Mouse (Mus musculus) forelimb bud, embryonic 11.5 days (tissue): Measurements from ENCODE around the gene Ralgapa2.

Experiments used
- DNase-seq: peaks from one replicate; pipeline ENCODE4 v3.0.0-alpha.2; 2012; ENCODE audit warnings: low read depth, low spot score

The Ralgapa2 gene

GRCm38 (mm10) chr2:146259787-146260560 lies 252.2 kb downstream of the Ralgapa2 start:
- DNase-seq: no peak

DNA sequence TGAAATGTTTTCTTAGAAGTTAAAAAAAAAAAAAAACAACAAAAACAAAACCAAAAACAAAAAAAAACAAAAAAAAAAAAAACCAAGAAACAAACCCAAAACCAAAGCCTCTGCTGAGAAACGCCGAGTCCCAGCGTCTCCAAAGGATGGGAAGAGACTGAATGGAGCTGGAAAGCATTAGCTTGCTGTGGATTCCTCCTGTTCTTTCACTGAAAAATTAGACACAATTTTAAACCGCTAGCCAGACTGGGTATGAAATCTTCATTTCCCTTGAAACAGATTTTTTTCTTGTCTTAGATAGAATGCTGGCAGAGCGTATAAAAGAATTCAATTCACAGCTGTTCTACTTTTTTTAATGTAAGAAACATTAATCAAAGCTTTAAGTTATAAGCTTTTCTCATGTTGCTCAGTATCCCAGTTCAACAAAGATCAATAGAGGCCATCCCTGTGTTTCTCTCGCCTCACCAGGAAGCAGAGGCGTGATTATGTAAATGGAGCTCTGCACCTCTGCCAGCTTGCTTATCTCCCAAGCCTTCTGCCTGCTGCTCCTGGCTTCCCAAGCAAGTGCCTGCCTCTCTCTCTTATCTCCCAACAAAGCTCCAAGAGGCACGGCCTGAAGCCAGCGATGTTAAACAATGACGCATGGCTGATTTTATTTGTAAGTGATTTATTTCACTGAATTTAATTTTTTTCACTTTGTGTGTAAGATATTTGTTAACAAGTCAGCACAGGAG lies 253.2 kb downstream of the Ralgapa2 start:
- no peak for DNase-seq

DNA sequence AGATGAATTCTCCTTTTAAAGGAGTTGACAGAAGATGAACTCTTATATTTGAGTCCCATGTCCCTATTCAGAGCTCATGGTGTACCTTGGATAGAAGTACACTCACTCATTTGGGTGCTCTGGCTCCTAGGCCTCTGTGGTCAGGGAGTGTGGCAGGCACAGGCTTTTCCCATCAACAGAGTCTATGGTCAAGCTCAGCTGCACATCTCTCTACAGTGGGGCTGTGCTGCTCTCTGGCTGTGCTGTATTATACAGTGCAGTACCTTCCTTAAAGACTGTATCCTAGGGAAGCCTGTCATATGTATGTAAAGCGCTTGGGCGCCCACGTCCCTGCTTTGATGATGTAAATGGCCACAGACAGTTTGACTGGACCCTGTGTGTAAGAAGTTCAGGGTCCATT lies 254.5 kb downstream of the Ralgapa2 start:
- no peak for DNase-seq

DNA sequence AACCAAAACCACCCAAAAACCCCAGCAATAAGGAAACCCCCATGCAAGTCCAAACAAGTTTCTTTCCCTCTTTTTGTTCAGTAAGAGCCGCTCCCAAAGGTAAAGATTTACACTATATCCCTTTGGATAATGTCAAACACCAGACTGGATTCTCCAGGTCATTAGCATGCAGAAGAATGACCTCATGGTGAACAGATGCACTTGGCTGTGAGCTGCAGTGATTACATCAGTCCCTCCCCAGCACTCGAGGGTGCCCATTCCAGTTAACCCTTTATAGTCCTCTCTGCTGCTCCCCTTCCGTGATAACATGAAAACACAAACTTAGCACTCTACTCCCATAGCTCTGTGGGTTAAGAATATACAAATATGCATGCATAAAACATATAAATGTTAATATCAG lies 255.1 kb downstream of the Ralgapa2 start:
- DNase-seq: no peak

DNA sequence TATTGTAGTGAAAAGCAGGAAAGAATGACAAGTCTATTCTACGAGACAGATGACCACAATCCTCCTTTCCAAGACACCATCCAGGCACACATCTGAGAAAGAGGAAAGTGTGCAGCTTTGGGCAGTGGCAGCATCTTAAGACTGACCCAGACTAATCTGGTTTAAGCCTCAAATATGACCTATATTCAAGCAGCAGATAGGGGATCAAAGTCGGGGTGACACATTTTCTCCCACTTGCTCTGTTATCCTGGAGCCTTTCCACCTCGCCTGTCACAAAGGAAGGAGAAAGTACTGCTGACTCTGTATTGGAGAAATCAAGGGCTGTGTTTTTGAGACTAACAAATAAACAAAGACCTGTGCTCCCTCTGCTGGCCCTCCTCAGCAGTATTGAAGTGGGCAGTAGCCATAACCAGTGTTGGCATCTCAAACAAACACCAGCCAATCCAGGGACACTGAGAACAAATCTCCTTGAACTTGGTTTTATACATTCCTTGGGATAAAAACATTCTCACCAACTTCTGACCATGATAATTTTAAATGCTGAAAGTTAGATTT lies 255.7 kb downstream of the Ralgapa2 start:
- DNase-seq: no peak

DNA sequence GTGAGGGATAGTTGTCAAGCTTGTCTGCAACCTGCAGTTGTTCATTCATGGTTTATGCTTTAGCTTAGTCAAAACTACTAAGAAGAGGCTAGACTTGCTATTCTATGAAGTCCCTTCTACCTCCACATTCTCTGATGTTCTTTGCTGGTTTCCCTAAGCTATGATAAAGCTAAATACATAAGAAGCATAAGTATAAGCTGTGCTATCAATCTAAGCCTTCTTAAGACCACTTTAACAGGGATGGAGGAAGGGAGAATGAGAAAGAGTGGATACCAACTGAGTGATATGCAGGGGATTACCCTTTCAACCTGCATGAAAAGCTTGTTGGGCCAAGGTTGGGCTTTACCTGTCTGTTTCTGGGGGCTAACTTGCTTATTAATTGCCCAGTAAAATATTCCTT lies 256.5 kb downstream of the Ralgapa2 start:
- no peak for DNase-seq

- DNase-seq: no peak
Measured at GRCm38 (mm10) chr2:146254387-146254786, 257.8 kb downstream of the Ralgapa2 start.

DNA sequence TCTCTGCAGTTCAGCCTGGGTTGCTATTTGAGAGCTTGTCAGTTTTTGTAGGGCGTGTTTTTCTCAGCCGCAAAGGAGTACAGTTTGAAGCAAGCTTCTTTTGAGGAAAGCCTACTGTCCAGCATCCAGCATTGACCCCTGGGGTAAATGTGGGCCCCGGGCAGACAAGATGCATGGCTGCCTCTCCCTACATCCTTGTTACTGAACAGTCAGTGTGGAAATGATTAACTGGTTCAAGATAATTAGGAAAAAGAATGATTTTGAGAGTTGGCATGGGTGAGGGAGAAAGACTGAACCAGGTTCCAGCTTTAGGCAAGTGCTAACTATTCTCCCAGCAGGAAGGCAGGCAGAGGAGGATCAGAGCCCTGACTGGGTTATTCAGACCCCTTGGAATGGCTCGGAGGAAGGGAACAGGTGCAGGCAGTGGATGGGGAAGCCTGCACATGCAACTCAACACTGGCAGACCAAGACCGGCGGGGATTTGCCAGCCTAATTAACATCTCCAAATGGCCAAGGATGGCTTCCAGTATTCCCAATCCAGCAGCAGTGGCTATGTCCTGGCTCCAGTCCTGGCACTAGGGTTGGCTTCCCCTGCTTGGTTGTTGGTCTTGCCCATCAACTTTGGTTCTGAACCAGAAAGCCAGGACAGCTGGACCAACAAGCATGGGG lies 261.8 kb downstream of the Ralgapa2 start:
- DNase-seq: no peak

GRCm38 (mm10) chr2:146249033-146249432 lies 263.1 kb downstream of the Ralgapa2 start:
- no peak for DNase-seq

GRCm38 (mm10) chr2:146247576-146247975 lies 264.6 kb downstream of the Ralgapa2 start:
- no peak for DNase-seq

DNA sequence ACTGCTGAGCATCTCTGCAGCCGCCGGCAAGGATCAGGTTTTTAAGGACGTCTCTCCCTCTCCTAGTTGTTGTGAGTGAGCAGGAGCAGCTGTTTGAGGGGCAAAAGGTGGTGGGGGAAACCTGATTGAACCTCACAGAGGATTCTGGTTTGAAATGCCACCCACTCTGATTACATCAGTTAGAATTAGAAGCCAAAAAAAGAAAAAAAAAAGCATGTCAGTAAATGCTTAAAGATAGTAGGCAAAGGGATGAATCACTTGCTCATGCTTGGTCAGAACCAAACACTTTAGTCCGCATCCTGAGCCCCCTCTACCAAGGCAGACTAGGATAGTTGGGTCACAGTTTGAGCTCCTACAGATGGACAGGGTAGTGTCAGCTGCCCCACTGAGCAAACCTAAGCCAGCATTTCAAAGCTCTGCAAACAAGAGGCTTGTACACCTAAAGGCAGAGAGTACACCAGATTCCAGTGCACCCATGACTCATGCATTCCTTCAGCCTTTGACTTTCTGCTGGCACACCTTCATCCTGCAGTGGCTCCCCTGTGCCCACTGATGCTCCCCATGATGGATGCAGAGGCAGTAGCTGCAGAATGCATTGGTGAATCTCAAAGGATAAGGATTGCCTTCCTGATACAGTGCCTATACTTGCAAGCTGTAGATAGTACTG lies 265.6 kb downstream of the Ralgapa2 start:
- no peak for DNase-seq

GRCm38 (mm10) chr2:146245401-146245800 lies 266.7 kb downstream of the Ralgapa2 start:
- no peak for DNase-seq

- no peak for DNase-seq
Measured at GRCm38 (mm10) chr2:146244049-146244448, 268.1 kb downstream of the Ralgapa2 start.

DNA sequence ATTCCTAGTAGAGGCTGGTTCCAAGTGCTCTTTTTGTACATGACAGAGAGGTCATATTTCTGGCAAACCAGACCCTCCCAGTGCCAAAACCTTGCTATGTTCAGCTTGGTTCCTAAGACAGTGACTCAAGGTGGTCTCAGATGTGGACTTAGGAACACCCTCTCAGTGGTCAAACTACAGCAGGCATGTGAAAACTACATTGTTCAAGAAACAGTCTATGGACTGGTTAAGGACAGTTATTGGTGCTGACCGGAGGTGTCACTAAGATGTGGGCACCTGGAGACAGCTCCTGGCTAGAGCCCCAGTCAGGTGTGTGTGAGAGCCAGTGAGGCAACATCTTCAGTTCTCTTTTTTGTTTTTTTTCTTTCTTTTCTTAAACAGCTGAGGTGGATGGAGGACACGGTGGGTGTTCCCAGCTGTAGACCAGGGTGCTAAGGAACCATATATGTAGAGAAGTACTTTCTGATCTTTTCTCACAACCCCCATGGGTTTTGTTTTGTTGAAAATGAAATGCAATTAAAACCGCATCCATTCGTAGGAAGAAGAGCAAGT lies 272.9 kb downstream of the Ralgapa2 start:
- DNase-seq: no peak

DNA sequence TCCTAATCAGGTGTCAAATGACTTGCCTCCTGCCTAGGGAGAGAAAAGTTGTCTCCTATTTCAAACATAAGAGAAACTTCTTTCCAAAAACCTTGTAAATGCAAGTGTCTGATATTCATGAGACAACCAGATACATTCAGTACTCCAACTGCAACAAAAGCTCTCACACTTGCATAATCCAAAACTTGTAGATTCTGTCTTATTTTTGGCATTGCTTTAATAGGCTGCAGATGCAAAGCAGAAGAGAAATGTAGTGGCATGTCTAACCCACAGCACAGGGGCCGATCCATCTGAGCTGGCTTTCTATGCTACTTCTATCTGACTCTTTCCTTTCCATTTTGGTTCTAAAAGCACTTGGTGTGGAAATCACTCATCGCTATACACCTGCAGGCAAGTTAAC lies 280.7 kb downstream of the Ralgapa2 start:
- no peak for DNase-seq

GRCm38 (mm10) chr2:146228435-146228834 lies 283.7 kb downstream of the Ralgapa2 start:
- DNase-seq: no peak

DNA sequence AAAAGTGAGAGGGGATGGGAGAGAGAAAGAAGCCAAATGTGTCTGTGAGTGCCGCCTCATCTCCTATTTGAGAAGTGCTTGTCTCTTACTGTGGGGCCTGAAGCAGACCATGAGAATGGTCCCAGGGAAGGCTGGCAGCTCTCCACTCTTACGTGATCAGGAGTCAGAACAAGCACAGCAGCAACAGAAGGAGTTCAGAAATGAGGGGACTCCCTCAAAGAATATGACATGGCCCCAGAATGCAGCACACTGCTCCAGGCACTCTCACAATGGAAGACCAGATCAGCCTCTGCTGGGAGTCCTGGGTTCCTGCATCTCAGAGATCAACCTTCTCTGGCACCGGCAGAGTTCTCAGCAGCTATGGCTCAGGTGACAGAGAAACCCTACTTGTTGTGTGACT lies 284.5 kb downstream of the Ralgapa2 start:
- no peak for DNase-seq

- peak; percentile 83 for DNase-seq
Measured at GRCm38 (mm10) chr2:146226484-146226883, 285.7 kb downstream of the Ralgapa2 start.

GRCm38 (mm10) chr2:146225818-146226217 lies 286.3 kb downstream of the Ralgapa2 start:
- no peak for DNase-seq

- no peak for DNase-seq
Measured at GRCm38 (mm10) chr2:146224141-146224540, 288.0 kb downstream of the Ralgapa2 start.

- DNase-seq: no peak
Measured at GRCm38 (mm10) chr2:146223176-146223905, 288.8 kb downstream of the Ralgapa2 start.
